Mouse (Mus musculus): Measurements from ENCODE around the gene Rrp15.

- TF ChIP-seq CTCF (IDR thresholded peaks at IDR 0.05; ENCODE audit: low read depth, low read length) (no peak), POLR2A (IDR thresholded peaks at IDR 0.05; ENCODE audit: extremely low read depth, insufficient read depth, low read length) (no peak)
Measured at GRCm38 (mm10) chr1:186684041-186684440, 65.1 kb downstream of the Rrp15 start.
